1 mouse cellular context compared by ENCODE assay signal in the genomic region with DNA sequence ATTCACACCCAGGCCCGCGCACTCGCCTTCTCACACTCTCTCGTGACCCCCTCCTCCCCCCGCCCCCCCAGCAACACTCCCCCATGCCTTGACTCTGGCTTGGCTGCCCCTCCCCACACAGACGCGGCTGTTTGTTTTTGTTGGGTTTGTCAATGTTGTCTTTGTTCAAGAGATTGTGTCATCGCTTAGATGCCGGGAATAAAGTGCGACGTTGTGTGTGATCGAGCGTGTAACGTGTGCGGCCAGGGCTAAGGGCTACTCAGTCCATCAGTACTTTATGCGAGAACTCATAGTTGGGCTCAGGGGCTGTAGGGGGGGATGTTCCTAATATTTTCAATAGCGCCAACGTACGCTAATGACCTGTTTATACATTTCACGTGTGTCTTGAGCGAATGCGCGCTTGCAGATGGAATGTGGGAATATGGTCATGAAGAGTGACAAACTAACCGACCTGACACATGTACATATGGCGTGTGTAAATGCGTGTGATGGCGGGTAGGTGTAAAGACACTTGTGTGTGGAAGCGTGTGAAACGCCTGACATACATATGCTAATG.
TF ChIP-seq lines count a peak whose summit lies in the region.

No protein-coding gene starts in this region.

TF ChIP-seq in CH12.LX, 34 proteins besides CTCF, POLR2A, EP300 and RAD21 (continued from another document):
- TF ChIP-seq MXI1 (IDR thresholded peaks at IDR 0.05; ENCODE audit: low read depth, low read length) (no peak), NRF1 (IDR thresholded peaks at IDR 0.05; ENCODE audit: low read depth, low read length) (no peak), POLR2AphosphoS2 (IDR thresholded peaks at IDR 0.05; ENCODE audit: low read depth, low read length) (no peak), JUND (conservative IDR thresholded peaks at IDR 0.05; ENCODE audit: low read depth, low read length) (no peak), SIN3A (IDR thresholded peaks at IDR 0.05; ENCODE audit: low read length) (no peak), KAT2A (IDR thresholded peaks at IDR 0.05; ENCODE audit: insufficient replicate concordance, low read length) (no peak), UBTF (IDR thresholded peaks at IDR 0.05; ENCODE audit: low read depth, low read length) (no peak), SMC3 (IDR thresholded peaks at IDR 0.05; ENCODE audit: low read depth, low read length) (no peak)
